Mouse (Mus musculus): ENCODE data around the gene Trnau1ap. TPM values are rescaled to one million over a fixed set of nuclear protein-coding genes. Genes with fewer than 3 reads are reported as not detected.
A peak's percentile ranks its signal among the peaks of the same experiment; 100 is the strongest.

Trnau1ap gene
- total and polyA plus RNA-seq, 3 experiments: 22.8 to 40.2 (median 37.6) TPM

- TF ChIP-seq POLR2AphosphoS5 (IDR thresholded peaks at IDR 0.05; ENCODE audit: insufficient replicate concordance, low read depth, low read length) (peak; percentile 69; the same call in 1 of the 2 replicates), CTCF (IDR thresholded peaks at IDR 0.05; ENCODE audit: low read depth, low read length) (no peak)
- Histone ChIP-seq H3K27me3 (ENCODE audit: insufficient read depth, low read length) (no peaks in the 10 kb centered on the region), H3K4me3 (ENCODE audit: low read depth, low read length) (no peak overlapping the region), H3K36me3 (replicated peaks) (peaks cover 64% of the 10 kb centered on the region), H3K4me1 (ENCODE audit: insufficient read depth, low read depth, low read length) (peaks cover 15% of the 10 kb centered on the region), H3K9me3 (replicated peaks) (no peaks in the 10 kb centered on the region)
- no peak for ATAC-seq (ENCODE audit: extremely low read depth, insufficient number of reproducible peaks, low FRiP score, poor library complexity, severe bottlenecking)
- no peak for DNase-seq (ENCODE audit: low spot score)
Observed at GRCm38 (mm10) chr4:132311801-132312200, 17.5 kb downstream of the Trnau1ap start.

- DNase-seq (ENCODE audit: low spot score) (no peak), ATAC-seq (ENCODE audit: extremely low read depth, insufficient number of reproducible peaks, low FRiP score, poor library complexity, severe bottlenecking) (no peak)
- H3K36me3 ChIP-seq (replicated peaks): peaks cover 59% of the 10 kb centered on the region
- no peak overlapping the region for H3K4me3 ChIP-seq (ENCODE audit: low read depth, low read length)
- no peaks in the 10 kb centered on the region for H3K9me3 ChIP-seq (replicated peaks)
- H3K27me3 ChIP-seq (ENCODE audit: insufficient read depth, low read length): no peaks in the 10 kb centered on the region
- peaks cover 15% of the 10 kb centered on the region for H3K4me1 ChIP-seq (ENCODE audit: insufficient read depth, low read depth, low read length)
- no peak for TF ChIP-seq GATA1 (IDR thresholded peaks at IDR 0.05; ENCODE audit: borderline replicate concordance, low read length)
- TF ChIP-seq TAL1 (conservative IDR thresholded peaks at IDR 0.05; ENCODE audit: low read depth, low read length): no peak
- no peak for TF ChIP-seq GATA2 (IDR thresholded peaks at IDR 0.05; ENCODE audit: borderline replicate concordance, low read depth, low read length)
- no peak for TF ChIP-seq POLR2AphosphoS5 (IDR thresholded peaks at IDR 0.05; ENCODE audit: insufficient replicate concordance, low read depth, low read length)
- no peak for TF ChIP-seq CTCF (IDR thresholded peaks at IDR 0.05; ENCODE audit: low read depth, low read length)
Observed at GRCm38 (mm10) chr4:132311209-132311608, 18.1 kb downstream of the Trnau1ap start.

- Histone ChIP-seq H3K9me3 (replicated peaks) (no peaks in the 10 kb centered on the region), H3K4me1 (ENCODE audit: insufficient read depth, low read depth, low read length) (peaks cover 24% of the 10 kb centered on the region), H3K4me3 (ENCODE audit: low read depth, low read length) (peak overlapping the region; percentile 83), H3K36me3 (replicated peaks) (peaks cover 50% of the 10 kb centered on the region), H3K27me3 (ENCODE audit: insufficient read depth, low read length) (no peaks in the 10 kb centered on the region)
- no peak for DNase-seq (ENCODE audit: low spot score)
- ATAC-seq (ENCODE audit: extremely low read depth, insufficient number of reproducible peaks, low FRiP score, poor library complexity, severe bottlenecking): peak; percentile 36; the same call in 1 of the 2 replicates
- no peak for TF ChIP-seq GATA2 (IDR thresholded peaks at IDR 0.05; ENCODE audit: borderline replicate concordance, low read depth, low read length)
- TF ChIP-seq CTCF (IDR thresholded peaks at IDR 0.05; ENCODE audit: low read depth, low read length): 0 out of 2 replicates have a peak, but pooled peaks have one; percentile 41
Observed at GRCm38 (mm10) chr4:132309849-132310472, 19.4 kb downstream of the Trnau1ap start.

- H3K9me3 ChIP-seq (replicated peaks): no peaks in the 10 kb centered on the region
- TF ChIP-seq TAL1 (conservative IDR thresholded peaks at IDR 0.05; ENCODE audit: low read depth, low read length): peak; percentile 54
- TF ChIP-seq POLR2AphosphoS5 (IDR thresholded peaks at IDR 0.05; ENCODE audit: insufficient replicate concordance, low read depth, low read length): no peak
- H3K27me3 ChIP-seq (ENCODE audit: insufficient read depth, low read length): no peaks in the 10 kb centered on the region
- ATAC-seq (ENCODE audit: extremely low read depth, insufficient number of reproducible peaks, low FRiP score, poor library complexity, severe bottlenecking) (no peak), DNase-seq (ENCODE audit: low spot score) (peak; percentile 32)
- H3K4me3 ChIP-seq (ENCODE audit: low read depth, low read length): peak overlapping the region; percentile 83
- H3K36me3 ChIP-seq (replicated peaks): peaks cover 47% of the 10 kb centered on the region
- peaks cover 24% of the 10 kb centered on the region for H3K4me1 ChIP-seq (ENCODE audit: insufficient read depth, low read depth, low read length)
Observed at GRCm38 (mm10) chr4:132309140-132309848, 20.0 kb downstream of the Trnau1ap start.

- Histone ChIP-seq H3K36me3 (replicated peaks) (peaks cover 40% of the 10 kb centered on the region), H3K9me3 (replicated peaks) (no peaks in the 10 kb centered on the region), H3K4me3 (ENCODE audit: low read depth, low read length) (peak overlapping the region; percentile 83), H3K27me3 (ENCODE audit: insufficient read depth, low read length) (no peaks in the 10 kb centered on the region), H3K4me1 (ENCODE audit: insufficient read depth, low read depth, low read length) (peaks cover 28% of the 10 kb centered on the region)
- DNase-seq (ENCODE audit: low spot score) (peak; percentile 62), ATAC-seq (ENCODE audit: extremely low read depth, insufficient number of reproducible peaks, low FRiP score, poor library complexity, severe bottlenecking) (peak; percentile 75)
- TF ChIP-seq POLR2AphosphoS5 (IDR thresholded peaks at IDR 0.05; ENCODE audit: insufficient replicate concordance, low read depth, low read length) (0 out of 2 replicates have a peak, but pooled peaks have one; percentile 83), GATA2 (IDR thresholded peaks at IDR 0.05; ENCODE audit: borderline replicate concordance, low read depth, low read length) (no peak)
Observed at GRCm38 (mm10) chr4:132308437-132309139, 20.8 kb downstream of the Trnau1ap start.

GRCm38 (mm10) chr4:132306004-132306403, 23.3 kb downstream of the Trnau1ap start:
- no peak for TF ChIP-seq POLR2AphosphoS5 (IDR thresholded peaks at IDR 0.05; ENCODE audit: insufficient replicate concordance, low read depth, low read length)
- no peak for TF ChIP-seq GATA2 (IDR thresholded peaks at IDR 0.05; ENCODE audit: borderline replicate concordance, low read depth, low read length)
- no peak for TF ChIP-seq TAL1 (conservative IDR thresholded peaks at IDR 0.05; ENCODE audit: low read depth, low read length)
- no peak for TF ChIP-seq CTCF (IDR thresholded peaks at IDR 0.05; ENCODE audit: low read depth, low read length)
- TF ChIP-seq GATA1 (IDR thresholded peaks at IDR 0.05; ENCODE audit: borderline replicate concordance, low read length): no peak
- DNase-seq (ENCODE audit: low spot score): no peak
- Histone ChIP-seq H3K9me3 (replicated peaks) (no peaks in the 10 kb centered on the region), H3K4me1 (ENCODE audit: insufficient read depth, low read depth, low read length) (peaks cover 46% of the 10 kb centered on the region), H3K4me3 (ENCODE audit: low read depth, low read length) (no peak overlapping the region), H3K27me3 (ENCODE audit: insufficient read depth, low read length) (no peaks in the 10 kb centered on the region), H3K36me3 (replicated peaks) (peaks cover 18% of the 10 kb centered on the region)
- ATAC-seq (ENCODE audit: extremely low read depth, insufficient number of reproducible peaks, low FRiP score, poor library complexity, severe bottlenecking): no peak
